Mouse (Mus musculus) thymus, adult 2 months (tissue): ENCODE measurements around the gene Msi2. TPM values are rescaled to one million over a fixed set of nuclear protein-coding genes. Genes with fewer than 3 reads are reported as not detected.

Source experiments
- DNase-seq: peaks from one replicate; pipeline ENCODE4 v3.0.0; 2021
- H3K27ac ChIP-seq: fragments of 200-500 bp; 2 replicates; pipeline ENCODE4 v1.5.1; 2012; ENCODE audit warnings: low read length, control low read depth; ENCODE audit not compliant: control insufficient read depth, insufficient read depth
- H3K27me3 ChIP-seq: fragments of 200-500 bp; 2 replicates; pipeline ENCODE4 v1.6.1; 2012; ENCODE audit warnings: mild to moderate bottlenecking, low read length, moderate library complexity, mixed read lengths; ENCODE audit not compliant: control insufficient read depth, insufficient read depth
- H3K36me3 ChIP-seq: fragments of 200-500 bp; 2 replicates; pipeline ENCODE4 v1.6.1; 2012; ENCODE audit warnings: mild to moderate bottlenecking, low read length, moderate library complexity; ENCODE audit not compliant: control insufficient read depth, insufficient read depth
- H3K4me1 ChIP-seq: fragments of 200-500 bp; replicated peaks from 2 replicates; pipeline ENCODE4 v1.6.1; 2012; ENCODE audit warnings: low read length; ENCODE audit not compliant: control insufficient read depth, insufficient read depth
- H3K4me3 ChIP-seq: fragments of 200-500 bp; 2 replicates; pipeline ENCODE4 v1.5.1; 2012; ENCODE audit warnings: mild to moderate bottlenecking, low read length, control low read depth, moderate library complexity; ENCODE audit not compliant: control insufficient read depth, insufficient read depth
- CTCF ChIP-seq: fragments of 200-500 bp; IDR thresholded peaks from 2 replicates; pipeline ENCODE4 v1.5.1; 2012; ENCODE audit warnings: mild to moderate bottlenecking, control low read depth, low read length, moderate library complexity, borderline replicate concordance; ENCODE audit not compliant: control insufficient read depth, poor library complexity, insufficient read depth; ENCODE audit errors: extremely low read depth
- POLR2A ChIP-seq: fragments of 200-500 bp; IDR thresholded peaks from 2 replicates; pipeline ENCODE4 v1.6.1; 2012; ENCODE audit warnings: mild to moderate bottlenecking, low read length, control low read depth, moderate library complexity; ENCODE audit not compliant: control insufficient read depth, poor library complexity, insufficient read depth; ENCODE audit errors: extremely low read depth
- WGBS: fragments of 180-500 bp; shearing (Covaris S2); methylation state at CpG from one replicate; pipeline ENCODE4 v1.1.7; 2018; 5-methylcytosine and 5-hydroxymethylcytosine counted together
- polyA plus RNA-seq: library from polyadenylated mRNA; depleted of rRNA; stranded (reverse); fragments of >200 nt; gene quantifications from 2 replicates; pipeline ENCODE4 v1.2.3, GENCODE M21; 2012

Gene Msi2
- polyA plus RNA-seq, 1 experiment: 51.3 TPM

DNA sequence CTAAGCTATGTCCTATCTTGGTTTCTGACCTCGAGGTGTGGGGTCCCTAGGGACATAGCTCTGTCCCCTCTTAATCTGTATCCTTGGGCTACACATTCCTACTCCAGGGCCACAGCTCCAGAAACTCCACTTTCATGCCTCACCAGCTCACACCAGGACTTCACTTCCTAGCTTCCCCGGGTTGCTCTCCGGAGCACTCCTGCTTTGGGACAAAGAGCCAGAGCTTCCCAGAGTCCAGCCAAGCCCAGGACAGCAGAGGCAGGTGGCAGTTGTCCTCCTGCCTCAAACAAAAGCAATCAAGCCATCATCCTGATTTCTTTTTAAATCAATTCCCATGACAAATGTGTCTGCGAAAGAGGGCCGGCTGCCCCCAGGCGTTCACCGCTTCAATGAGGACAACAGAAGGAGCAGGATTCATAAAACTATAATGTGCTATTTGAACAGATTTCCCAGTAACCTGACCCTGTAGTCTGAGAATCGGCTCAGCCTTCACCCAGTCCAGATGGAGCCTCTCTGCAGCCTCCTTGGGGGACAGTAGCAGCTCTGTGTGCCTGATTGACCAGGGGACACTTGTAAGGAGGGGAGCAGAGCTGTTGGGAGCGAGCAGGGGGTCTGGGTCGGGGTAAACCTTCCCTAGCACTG is 409.1 kb downstream of the Msi2 start:
- TF ChIP-seq POLR2A (no peak), CTCF (no peak)
- no peaks in the 10 kb centered on the region for H3K4me1 ChIP-seq
- H3K27me3 ChIP-seq: no peaks in the 10 kb centered on the region
- no peak overlapping the region for H3K27ac ChIP-seq
- WGBS: 91% methylated on average over 10 of the region's 10 CpGs
- no peaks in the 10 kb centered on the region for H3K36me3 ChIP-seq
- H3K4me3 ChIP-seq: no peak overlapping the region
- DNase-seq: no peak

DNA sequence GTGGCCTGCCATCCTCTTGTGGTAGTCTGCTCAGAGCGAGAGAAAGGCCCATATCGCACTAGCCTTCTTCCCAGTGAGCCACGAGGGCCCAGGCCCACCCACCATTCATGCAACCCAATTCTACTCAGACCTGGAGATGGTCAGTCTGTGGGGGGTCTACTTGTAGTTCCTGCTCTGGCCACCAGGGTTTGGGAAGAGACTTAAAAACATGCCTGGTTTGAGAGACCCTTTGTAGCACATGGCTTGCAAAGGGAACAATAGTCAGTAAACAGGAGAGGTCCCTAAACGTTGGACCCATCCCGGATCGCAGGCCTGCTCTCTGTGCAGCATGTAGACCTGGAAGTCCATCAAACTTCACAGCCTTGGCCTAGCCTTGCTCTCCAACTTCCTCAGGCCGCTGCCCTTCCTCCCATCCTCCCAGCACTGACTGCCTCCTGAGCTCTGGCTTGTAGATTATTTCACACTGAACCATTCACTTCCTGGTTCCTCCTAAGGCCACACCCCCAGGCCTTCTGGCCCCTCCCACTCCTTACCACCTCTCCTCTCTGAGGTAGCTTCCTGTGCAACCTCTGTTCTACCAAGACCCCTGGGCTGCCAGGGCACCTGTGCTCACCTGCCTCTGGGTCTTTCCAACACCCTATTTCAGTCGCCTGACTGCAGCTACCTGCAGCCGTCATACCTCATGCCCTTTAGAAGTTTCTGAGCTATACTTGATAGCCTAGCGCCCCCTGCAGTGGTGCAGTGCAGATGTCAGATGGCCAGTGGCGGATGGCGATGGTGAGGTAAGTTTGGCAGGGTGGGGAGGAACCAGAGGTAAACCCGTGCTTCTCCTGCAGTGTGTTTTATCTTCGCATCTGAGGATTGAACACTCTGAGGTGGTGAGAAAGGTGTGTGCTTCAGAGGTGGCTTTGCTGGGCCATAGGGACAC is 410.4 kb downstream of the Msi2 start:
- Histone ChIP-seq H3K4me1 (no peaks in the 10 kb centered on the region), H3K27me3 (no peaks in the 10 kb centered on the region), H3K4me3 (no peak overlapping the region), H3K36me3 (no peaks in the 10 kb centered on the region), H3K27ac (no peak overlapping the region)
- DNase-seq: peak; percentile 25
- WGBS: 89% methylated on average over 14 of the region's 14 CpGs
- TF ChIP-seq POLR2A (no peak), CTCF (0 out of 2 replicates have a peak, but pooled peaks have one; percentile 24)

DNA sequence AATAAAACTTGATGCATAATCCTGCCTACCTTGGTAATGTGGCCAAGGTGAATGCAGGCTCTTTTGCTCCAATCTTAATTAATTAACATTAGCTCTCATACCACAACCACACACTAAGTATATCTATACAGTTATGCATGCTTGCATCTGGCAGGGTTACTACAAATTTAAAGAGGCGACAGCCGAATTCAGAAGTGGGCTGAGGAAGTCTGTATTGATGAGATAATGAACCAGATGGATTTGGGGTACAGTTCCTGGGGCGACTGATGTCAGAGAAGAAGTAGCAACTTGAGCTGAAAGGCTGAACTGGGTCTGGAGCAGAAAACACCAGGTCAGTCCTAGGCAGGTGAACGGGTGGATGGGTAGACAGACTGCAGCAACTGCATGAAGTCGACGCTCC is 412.6 kb downstream of the Msi2 start:
- 76% methylated on average over 6 of the region's 6 CpGs for WGBS
- H3K4me1 ChIP-seq: no peaks in the 10 kb centered on the region
- no peak overlapping the region for H3K4me3 ChIP-seq
- TF ChIP-seq CTCF: no peak
- no peak for TF ChIP-seq POLR2A
- H3K36me3 ChIP-seq: no peaks in the 10 kb centered on the region
- no peaks in the 10 kb centered on the region for H3K27me3 ChIP-seq
- no peak for DNase-seq
- no peak overlapping the region for H3K27ac ChIP-seq

DNA sequence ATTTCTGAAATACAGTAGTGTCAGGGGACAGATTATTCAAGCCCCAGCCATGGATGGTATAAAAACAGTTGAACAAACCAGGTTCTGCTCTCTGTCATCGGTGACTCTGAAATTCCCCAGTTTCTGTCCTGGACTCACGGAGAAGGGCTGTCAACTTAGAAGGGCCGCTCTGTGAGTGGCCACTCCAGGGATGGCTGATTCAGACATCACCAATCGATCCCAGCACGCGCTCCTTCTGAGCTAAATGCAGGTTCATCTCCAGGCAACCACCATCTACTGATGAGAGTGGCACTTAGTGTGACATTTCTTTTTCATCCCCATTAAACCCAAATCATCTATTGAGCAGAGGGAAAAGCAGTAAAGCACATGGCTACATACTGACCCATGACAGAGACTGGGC is 416.7 kb downstream of the Msi2 start:
- WGBS: 89% methylated on average over 6 of the region's 6 CpGs
- DNase-seq: no peak
- TF ChIP-seq CTCF (no peak), POLR2A (no peak)
- H3K27me3 ChIP-seq: no peaks in the 10 kb centered on the region
- H3K27ac ChIP-seq: no peak overlapping the region
- H3K4me1 ChIP-seq: no peaks in the 10 kb centered on the region
- H3K36me3 ChIP-seq: no peaks in the 10 kb centered on the region
- no peak overlapping the region for H3K4me3 ChIP-seq

DNA sequence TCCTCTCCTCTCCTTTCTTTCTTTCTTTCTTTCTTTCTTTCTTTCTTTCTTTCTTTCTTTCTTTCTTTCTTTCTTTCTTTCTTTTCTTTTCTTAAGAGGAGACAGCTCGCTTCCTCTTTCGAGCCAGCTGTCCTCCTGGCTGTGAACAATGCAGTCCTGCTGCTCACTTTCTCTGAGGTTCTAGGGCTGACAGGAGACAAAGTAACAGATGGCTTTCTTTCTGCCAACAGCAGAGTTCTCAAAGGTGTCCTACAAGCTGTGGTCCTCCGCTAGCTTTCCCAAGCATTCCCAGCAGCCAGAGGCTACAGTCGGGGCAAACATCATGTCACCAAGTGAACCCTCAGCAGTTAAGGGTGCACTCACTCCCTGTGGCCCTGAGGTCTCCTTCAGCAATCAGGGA is 419.0 kb downstream of the Msi2 start:
- WGBS: 72% methylated on average over 4 of the region's 4 CpGs

DNA sequence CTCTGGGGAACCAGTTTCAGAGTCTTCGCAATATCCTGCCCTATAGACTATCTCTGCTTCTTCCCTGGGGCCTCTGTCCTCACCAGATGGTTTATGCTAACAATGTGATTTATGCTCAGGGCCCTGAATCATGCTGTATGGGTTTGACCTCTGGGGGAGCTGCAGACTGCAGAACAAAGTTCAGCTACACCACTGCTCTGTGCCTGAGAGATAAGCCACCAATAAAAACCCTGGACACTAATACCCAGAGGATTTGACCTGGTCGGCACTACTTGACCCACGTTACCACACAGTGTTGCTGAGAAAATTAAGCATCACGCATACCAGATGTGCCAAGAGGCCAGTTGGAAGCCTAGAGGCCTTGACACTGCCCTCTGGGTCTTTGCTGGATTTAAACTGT is 420.8 kb downstream of the Msi2 start:
- TF ChIP-seq POLR2A (no peak), CTCF (no peak)
- peaks cover 6% of the 10 kb centered on the region; the same call in 1 of the 2 replicates for H3K27me3 ChIP-seq
- 95% methylated on average over 4 of the region's 4 CpGs for WGBS

More for the DNA sequence above, 419.0 kb downstream of the Msi2 start:
- Histone ChIP-seq H3K4me3 (no peak overlapping the region), H3K27ac (no peak overlapping the region), H3K4me1 (no peaks in the 10 kb centered on the region; the same call in 1 of the 2 replicates), H3K27me3 (peaks cover 4% of the 10 kb centered on the region; the same call in 1 of the 2 replicates), H3K36me3 (no peaks in the 10 kb centered on the region)
- DNase-seq: no peak
- TF ChIP-seq CTCF (no peak), POLR2A (no peak)

DNA sequence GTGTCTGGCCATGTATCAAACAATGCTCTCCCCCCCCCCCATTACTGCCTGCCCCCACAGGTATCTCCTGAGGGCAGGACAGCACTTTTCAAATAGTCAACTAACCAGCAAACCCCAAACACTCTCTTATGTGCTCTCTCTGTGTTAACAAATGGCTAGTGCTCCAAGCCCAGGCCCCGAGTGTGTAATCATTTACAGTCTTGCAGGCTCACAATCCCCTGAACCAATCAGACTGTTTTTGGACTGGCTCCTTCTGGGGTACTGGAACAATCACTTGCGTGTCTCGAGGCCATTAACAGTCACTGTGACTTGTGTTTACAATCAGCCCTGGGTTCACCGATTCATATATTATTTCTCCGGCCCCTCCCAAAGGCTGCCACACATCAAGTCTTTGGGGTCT is 423.0 kb downstream of the Msi2 start:
- 98% methylated on average over 5 of the region's 5 CpGs for WGBS
- H3K36me3 ChIP-seq: no peaks in the 10 kb centered on the region
- H3K4me3 ChIP-seq: no peak overlapping the region
- TF ChIP-seq CTCF (no peak), POLR2A (no peak)
- peaks cover 6% of the 10 kb centered on the region; the same call in 1 of the 2 replicates for H3K27me3 ChIP-seq
- DNase-seq: no peak
- H3K27ac ChIP-seq: no peak overlapping the region
- no peaks in the 10 kb centered on the region; the same call in 1 of the 2 replicates for H3K4me1 ChIP-seq

More for the DNA sequence above, 420.8 kb downstream of the Msi2 start:
- DNase-seq: no peak
- Histone ChIP-seq H3K4me3 (no peak overlapping the region), H3K4me1 (no peaks in the 10 kb centered on the region; the same call in 1 of the 2 replicates), H3K27ac (no peak overlapping the region), H3K36me3 (no peaks in the 10 kb centered on the region)
